20 mouse cellular contexts compared by ENCODE assay signal in genomic region chr19:45252436-45252835, GRCm38 (mm10). TPM values are rescaled to one million over a fixed set of nuclear protein-coding genes. Genes with fewer than 3 reads are reported as not detected.
"Had no signal": no experiment of that assay in that cellular context is flagged by ENCODE, and none has a peak within 500 bp of the region (broad histone marks: within the 10 kb centered on the region; RNA-seq: fewer than 3 reads in every experiment).

No protein-coding gene starts in this region.

- H3K4me1 ChIP-seq: liver, embryonic 15.5 days; megakaryocyte, embryonic 14.5 days; midbrain, embryonic 13.5 days; midbrain, embryonic 15.5 days; neural tube, embryonic 12.5 days had no signal

- H3K4me3 ChIP-seq: liver, embryonic 15.5 days; megakaryocyte, embryonic 14.5 days; midbrain, embryonic 13.5 days; midbrain, embryonic 15.5 days; neural tube, embryonic 12.5 days had no signal

- H3K27ac ChIP-seq: liver, embryonic 15.5 days; macrophage; midbrain, embryonic 13.5 days; midbrain, embryonic 15.5 days; neural tube, embryonic 12.5 days had no signal

- DNase-seq: liver, postnatal 0 days; lung, adult 2 months; lung, postnatal 10 days; lung, postnatal 36 days; right cerebral cortex, postnatal 14 days; spleen, adult 18-20 months; thymus, adult 18-20 months; thymus, postnatal 14 days; thymus, postnatal 36 days had no signal

RNA-seq across cellular contexts. Expression of gene Lbx1, which starts 16.8 kb away (rescaled TPM):
- polyA plus RNA-seq: liver, embryonic 15.5 days; liver, postnatal 0 days; lung, embryonic 16.5 days; macrophage; midbrain, embryonic 11.5 days; stomach, embryonic 14.5 days; stomach, embryonic 16.5 days; thymus, postnatal 0 days had no signal
